Mouse (Mus musculus) embryonic facial prominence, embryonic 12.5 days (tissue): ENCODE data around the gene Orai1. TPM values are rescaled to one million over a fixed set of nuclear protein-coding genes. Genes with fewer than 3 reads are reported as not detected.

Source experiments
- ATAC-seq: fragments of 200-750 bp; cut with Nextera tagmentation; 2 replicates; pipeline ENCODE4 v1.8.0; 2017; ENCODE audit not compliant: insufficient number of reproducible peaks, insufficient read depth, low FRiP score, low TSS enrichment
- H3K27ac ChIP-seq: fragments of 300-500 bp; sonication (generic); 2 replicates; pipeline ENCODE4 v1.5.1; 2016; ENCODE audit warnings: mild to moderate bottlenecking
- H3K27me3 ChIP-seq: fragments of 300-500 bp; sonication (generic); 2 replicates; pipeline ENCODE4 v1.6.1; 2016; ENCODE audit warnings: mild to moderate bottlenecking, moderate library complexity
- H3K36me3 ChIP-seq: fragments of 300-500 bp; sonication (generic); 2 replicates; pipeline ENCODE4 v1.6.1; 2016; ENCODE audit warnings: mild to moderate bottlenecking
- H3K4me1 ChIP-seq: fragments of 300-500 bp; sonication (generic); 2 replicates; pipeline ENCODE4 v1.6.1; 2016
- H3K4me2 ChIP-seq: fragments of 300-500 bp; sonication (generic); replicated peaks from 2 replicates; pipeline ENCODE4 v1.6.1; 2016; ENCODE audit warnings: mild to moderate bottlenecking, moderate library complexity
- H3K4me3 ChIP-seq: fragments of 300-500 bp; sonication (generic); 2 replicates; pipeline ENCODE4 v1.5.1; 2016; ENCODE audit warnings: mild to moderate bottlenecking
- H3K9ac ChIP-seq: fragments of 300-500 bp; sonication (generic); 2 replicates; pipeline ENCODE4 v1.6.1; 2016; ENCODE audit warnings: mild to moderate bottlenecking, moderate library complexity
- H3K9me3 ChIP-seq: fragments of 300-500 bp; sonication (generic); 2 replicates; pipeline ENCODE4 v1.6.1; 2016; ENCODE audit warnings: mild to moderate bottlenecking, moderate library complexity
- WGBS: fragments of 180-500 bp; shearing (Covaris S2); methylation state at CpG from one replicate; pipeline ENCODE4 v1.1.7; 2016; 5-methylcytosine and 5-hydroxymethylcytosine counted together
- polyA plus RNA-seq: library from polyadenylated mRNA; unstranded; fragments of >200 nt; fragmentation: Nextera tagmentation; extraction: Ambion mirVana; gene quantifications from 2 replicates; pipeline ENCODE4 v1.2.1, GENCODE M21; 2016

Gene Orai1
- polyA plus RNA-seq, 1 experiment from 2014 or later = 14.8 TPM

- 59% methylated on average over 10 of the region's 10 CpGs for WGBS
- peaks cover 27% of the 10 kb centered on the region for H3K4me1 ChIP-seq
- ATAC-seq = no peak
Measured at GRCm38 (mm10) chr5:123019336-123020016, 4.6 kb downstream of the Orai1 start.

DNA sequence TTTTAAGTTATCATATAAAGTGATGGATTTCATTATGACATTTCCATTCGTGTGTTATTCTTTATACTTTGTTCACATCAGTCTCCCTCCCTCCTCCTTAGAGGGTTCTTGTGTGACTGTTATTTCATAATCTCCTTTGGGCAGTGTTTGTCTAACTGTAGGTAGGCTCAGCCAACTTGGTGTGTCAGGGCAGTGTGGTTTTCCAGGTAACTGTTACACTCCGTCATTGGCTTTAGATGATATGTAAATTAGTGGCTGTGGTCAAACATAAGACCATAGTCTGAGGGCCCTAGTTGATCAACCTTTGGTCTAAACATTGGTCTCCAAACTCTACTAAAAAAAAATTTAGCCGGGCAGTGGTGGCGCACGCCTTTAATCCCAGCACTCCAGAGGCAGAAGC, 5.6 kb downstream of the Orai1 start:
- Histone ChIP-seq H3K9ac (no peak overlapping the region), H3K27ac (no peak overlapping the region), H3K27me3 (no peaks in the 10 kb centered on the region), H3K4me3 (no peak overlapping the region), H3K4me2 (no peak overlapping the region), H3K4me1 (peaks cover 26% of the 10 kb centered on the region), H3K36me3 (no peaks in the 10 kb centered on the region), H3K9me3 (no peaks in the 10 kb centered on the region)
- WGBS = 93% methylated on average over 5 of the region's 5 CpGs
- ATAC-seq = no peak

More at GRCm38 (mm10) chr5:123019336-123020016, 4.6 kb downstream of the Orai1 start:
- Histone ChIP-seq H3K4me2 (0 out of 2 replicates have a peak overlapping the region, but pooled peaks have one; percentile 3), H3K27ac (peak overlapping the region; percentile 47; the same call in 1 of the 2 replicates), H3K27me3 (no peaks in the 10 kb centered on the region), H3K9me3 (no peaks in the 10 kb centered on the region), H3K9ac (no peak overlapping the region), H3K4me3 (no peak overlapping the region), H3K36me3 (no peaks in the 10 kb centered on the region)

- no peak for ATAC-seq
- Histone ChIP-seq H3K36me3 (no peaks in the 10 kb centered on the region), H3K4me3 (no peak overlapping the region), H3K9ac (no peak overlapping the region), H3K9me3 (no peaks in the 10 kb centered on the region), H3K27ac (no peak overlapping the region), H3K4me2 (no peak overlapping the region), H3K4me1 (peaks cover 20% of the 10 kb centered on the region), H3K27me3 (no peaks in the 10 kb centered on the region)
- 85% methylated on average over 7 of the region's 7 CpGs for WGBS
Measured at GRCm38 (mm10) chr5:123021438-123021837, 6.6 kb downstream of the Orai1 start.

DNA sequence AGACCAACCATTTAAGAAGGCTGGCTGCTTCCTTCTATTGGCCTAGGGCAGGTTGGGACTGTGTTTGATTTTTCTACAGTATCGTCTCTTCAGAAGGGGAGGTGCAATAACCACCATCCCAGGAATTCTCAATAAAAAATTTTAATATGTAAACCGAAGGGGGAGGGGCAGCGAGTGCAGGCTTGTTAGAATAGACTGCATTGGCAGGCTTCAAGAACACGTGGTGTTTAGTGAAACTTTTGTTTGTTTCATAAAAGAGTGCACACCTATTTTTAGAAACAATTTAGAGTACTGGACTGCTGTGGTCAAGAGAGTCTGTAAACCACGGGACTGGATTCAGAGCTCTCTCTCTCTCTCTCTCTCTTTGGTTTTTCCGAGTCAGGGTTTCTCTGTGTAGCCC, 8.2 kb downstream of the Orai1 start:
- no peak for ATAC-seq
- peaks cover 22% of the 10 kb centered on the region for H3K4me1 ChIP-seq
- no peak overlapping the region for H3K27ac ChIP-seq
- H3K36me3 ChIP-seq = no peaks in the 10 kb centered on the region
- H3K9me3 ChIP-seq = no peaks in the 10 kb centered on the region
- H3K9ac ChIP-seq = no peak overlapping the region
- whole genome bisulfite sequencing = 84% methylated on average over 6 of the region's 6 CpGs
- H3K4me3 ChIP-seq = no peak overlapping the region
- no peak overlapping the region for H3K4me2 ChIP-seq
- no peaks in the 10 kb centered on the region for H3K27me3 ChIP-seq

DNA sequence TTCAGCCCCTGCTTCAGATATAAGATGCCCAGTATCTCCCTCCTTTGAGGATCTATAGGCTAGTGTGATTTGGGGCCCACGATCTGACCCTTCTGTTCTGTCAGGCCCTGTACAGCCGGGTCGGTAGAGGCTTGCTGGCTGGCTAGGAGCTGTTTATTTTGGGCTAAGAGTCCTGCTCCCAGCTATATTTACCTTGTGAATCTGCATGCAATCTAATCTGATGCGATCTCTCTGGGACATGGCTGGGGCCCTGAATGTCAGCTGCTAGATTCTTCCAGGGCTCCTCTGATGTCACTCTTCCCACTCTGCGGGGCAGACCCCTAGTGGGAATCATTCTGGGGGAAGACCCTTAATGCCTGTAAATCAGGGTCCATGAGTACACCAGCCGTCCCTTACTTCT, 9.4 kb downstream of the Orai1 start:
- Histone ChIP-seq H3K9ac (no peak overlapping the region), H3K36me3 (peaks cover 4% of the 10 kb centered on the region; the same call in 1 of the 2 replicates), H3K4me3 (no peak overlapping the region), H3K4me1 (peaks cover 12% of the 10 kb centered on the region), H3K4me2 (no peak overlapping the region), H3K27me3 (no peaks in the 10 kb centered on the region), H3K27ac (no peak overlapping the region), H3K9me3 (no peaks in the 10 kb centered on the region)
- no peak for ATAC-seq
- WGBS = 92% methylated on average over 6 of the region's 6 CpGs

DNA sequence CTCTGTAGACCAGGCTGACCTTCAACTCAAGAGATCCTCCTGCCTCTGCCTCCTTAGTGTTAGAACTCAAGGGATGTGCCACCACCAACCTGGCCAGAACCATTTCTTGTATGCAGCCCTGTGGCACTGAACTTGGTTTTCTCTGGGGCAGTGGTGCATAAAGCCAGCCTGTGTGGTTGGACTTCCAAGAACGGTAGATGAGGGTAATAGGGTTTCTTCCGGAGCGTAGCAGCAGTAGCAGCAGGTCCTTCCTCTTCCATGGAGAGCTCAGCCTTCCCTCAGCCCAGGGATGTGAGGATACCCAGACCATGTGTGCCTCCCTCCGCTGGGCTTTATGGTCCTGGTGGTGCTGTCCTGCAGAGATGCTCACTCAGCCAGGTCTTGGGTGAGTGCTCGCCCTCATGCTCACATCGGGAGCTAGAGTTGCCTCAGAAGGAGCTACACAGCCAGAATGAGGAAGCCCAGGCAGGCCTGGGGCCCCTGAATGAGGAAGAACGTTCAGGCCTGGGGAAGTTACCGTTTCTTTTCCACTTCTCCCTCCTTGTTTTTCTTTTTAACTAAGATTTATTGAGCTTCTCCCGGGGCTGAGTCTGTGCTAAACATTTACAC, 10.2 kb downstream of the Orai1 start:
- no peak overlapping the region for H3K9ac ChIP-seq
- no peak overlapping the region for H3K4me2 ChIP-seq
- peaks cover 10% of the 10 kb centered on the region; the same call in 1 of the 2 replicates for H3K36me3 ChIP-seq
- H3K9me3 ChIP-seq = no peaks in the 10 kb centered on the region
- ATAC-seq = no peak
- H3K27me3 ChIP-seq = no peaks in the 10 kb centered on the region
- H3K4me3 ChIP-seq = no peak overlapping the region
- WGBS = 88% methylated on average over 9 of the region's 9 CpGs
- no peak overlapping the region for H3K27ac ChIP-seq
- H3K4me1 ChIP-seq = peaks cover 6% of the 10 kb centered on the region; the same call in 1 of the 2 replicates

- WGBS = 58% methylated on average over 6 of the region's 6 CpGs
- ATAC-seq = no peak
Measured at GRCm38 (mm10) chr5:123026414-123026813, 11.5 kb downstream of the Orai1 start.

DNA sequence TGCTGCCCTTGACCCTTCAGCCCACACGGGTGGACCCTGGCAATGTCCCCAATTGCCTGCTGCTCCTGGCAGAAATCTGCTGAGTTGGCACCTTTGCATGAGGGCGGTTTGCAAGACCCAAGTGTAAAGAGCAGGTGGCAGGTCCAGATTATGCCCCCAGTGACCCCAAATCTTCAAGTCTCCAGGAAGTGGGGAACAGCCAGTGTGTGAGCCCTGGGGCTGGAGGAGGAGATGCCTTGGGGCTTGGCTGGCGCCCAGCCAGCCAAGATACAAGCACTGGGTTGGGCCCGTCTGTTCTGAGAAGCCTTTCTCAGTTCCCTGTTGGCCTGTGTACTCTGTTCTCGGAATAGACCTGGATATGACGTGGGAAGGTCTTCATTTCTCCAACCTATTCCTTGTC, 12.6 kb downstream of the Orai1 start:
- Histone ChIP-seq H3K9me3 (no peaks in the 10 kb centered on the region), H3K27ac (no peak overlapping the region), H3K9ac (no peak overlapping the region), H3K4me2 (no peak overlapping the region), H3K4me3 (no peak overlapping the region), H3K36me3 (peaks cover 21% of the 10 kb centered on the region), H3K4me1 (peaks cover 6% of the 10 kb centered on the region; the same call in 1 of the 2 replicates), H3K27me3 (no peaks in the 10 kb centered on the region)
- no peak for ATAC-seq
- 72% methylated on average over 6 of the region's 6 CpGs for WGBS

More at GRCm38 (mm10) chr5:123026414-123026813, 11.5 kb downstream of the Orai1 start:
- H3K9me3 ChIP-seq = no peaks in the 10 kb centered on the region
- H3K36me3 ChIP-seq = peaks cover 14% of the 10 kb centered on the region
- no peak overlapping the region for H3K27ac ChIP-seq
- no peaks in the 10 kb centered on the region for H3K27me3 ChIP-seq
- no peak overlapping the region for H3K4me3 ChIP-seq
- no peak overlapping the region for H3K9ac ChIP-seq
- no peak overlapping the region for H3K4me2 ChIP-seq
- peaks cover 6% of the 10 kb centered on the region; the same call in 1 of the 2 replicates for H3K4me1 ChIP-seq

DNA sequence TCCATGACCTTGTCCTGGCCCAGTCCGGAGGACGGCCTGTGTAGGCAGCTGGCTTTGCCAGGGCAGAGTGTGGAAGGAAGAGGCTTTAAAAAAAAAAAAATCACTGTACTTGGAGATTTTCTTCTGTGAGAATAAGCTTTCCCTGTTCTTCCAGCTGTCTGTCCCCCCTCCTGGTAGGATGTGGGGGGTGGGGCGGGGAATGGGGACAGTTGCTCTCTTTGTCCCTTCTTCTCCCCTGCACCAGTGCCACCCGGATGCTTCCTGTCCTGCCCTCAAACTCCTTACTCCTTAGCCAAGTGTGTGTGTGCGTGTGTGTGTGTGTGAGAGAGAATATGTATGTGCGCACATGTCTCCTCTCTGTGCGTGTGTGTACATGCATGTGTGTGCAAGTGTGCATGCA, 14.9 kb downstream of the Orai1 start:
- no peak overlapping the region for H3K4me3 ChIP-seq
- ATAC-seq = no peak
- 57% methylated on average over 7 of the region's 7 CpGs for WGBS
- H3K27me3 ChIP-seq = no peaks in the 10 kb centered on the region
- H3K4me1 ChIP-seq = peaks cover 6% of the 10 kb centered on the region; the same call in 1 of the 2 replicates
- 0 out of 2 replicates have a peak overlapping the region, but pooled peaks have one; percentile 30 for H3K27ac ChIP-seq
- H3K36me3 ChIP-seq = peaks cover 21% of the 10 kb centered on the region
- no peaks in the 10 kb centered on the region for H3K9me3 ChIP-seq
- no peak overlapping the region for H3K4me2 ChIP-seq
- no peak overlapping the region for H3K9ac ChIP-seq

- Histone ChIP-seq H3K4me1 (peaks cover 2% of the 10 kb centered on the region; the same call in 1 of the 2 replicates), H3K4me2 (no peak overlapping the region), H3K27me3 (no peaks in the 10 kb centered on the region), H3K9me3 (no peaks in the 10 kb centered on the region), H3K9ac (no peak overlapping the region), H3K36me3 (peaks cover 21% of the 10 kb centered on the region), H3K27ac (no peak overlapping the region), H3K4me3 (no peak overlapping the region)
- no peak for ATAC-seq
- WGBS = 86% methylated on average over 3 of the region's 3 CpGs
Measured at GRCm38 (mm10) chr5:123031312-123031711, 16.4 kb downstream of the Orai1 start.

- Histone ChIP-seq H3K36me3 (peaks cover 21% of the 10 kb centered on the region), H3K4me1 (no peaks in the 10 kb centered on the region), H3K9ac (no peak overlapping the region), H3K4me3 (no peak overlapping the region), H3K27me3 (no peaks in the 10 kb centered on the region), H3K27ac (no peak overlapping the region), H3K9me3 (no peaks in the 10 kb centered on the region), H3K4me2 (no peak overlapping the region)
- ATAC-seq = no peak
- 72% methylated on average over 7 of the region's 7 CpGs for WGBS
Measured at GRCm38 (mm10) chr5:123033646-123034160, 18.8 kb downstream of the Orai1 start.

GRCm38 (mm10) chr5:123035089-123035488, 20.2 kb downstream of the Orai1 start:
- no peak overlapping the region for H3K27ac ChIP-seq
- H3K9ac ChIP-seq = no peak overlapping the region
- ATAC-seq = no peak
- no peak overlapping the region for H3K4me2 ChIP-seq
- H3K4me3 ChIP-seq = no peak overlapping the region
- H3K4me1 ChIP-seq = no peaks in the 10 kb centered on the region
- H3K27me3 ChIP-seq = no peaks in the 10 kb centered on the region
- 93% methylated on average over 4 of the region's 4 CpGs for WGBS
- H3K36me3 ChIP-seq = peaks cover 11% of the 10 kb centered on the region; the same call in 1 of the 2 replicates
- no peaks in the 10 kb centered on the region for H3K9me3 ChIP-seq
